ENCODE assay signal across 26 mouse cellular contexts in genomic region chr3:129557566-129557965, GRCm38 (mm10). TPM values are rescaled to one million over a fixed set of nuclear protein-coding genes. Genes with fewer than 3 reads are reported as not detected.
DNase-seq lines count a peak whose midpoint lies in the region; ATAC-seq and TF ChIP-seq lines count a peak whose summit lies in the region.
"Had no signal": no experiment of that assay in that cellular context is flagged by ENCODE, and none has a peak within 500 bp of the region (broad histone marks: within the 10 kb centered on the region; RNA-seq: fewer than 3 reads in every experiment).

No protein-coding gene starts in this region.

- H3K36me3 ChIP-seq in kidney, embryonic 16.5 days (ENCODE audit: insufficient read depth, low read length): peaks cover 5% of the 10 kb centered on the region; the same call in 1 of the 2 replicates
- H3K36me3 ChIP-seq in kidney, embryonic 14.5 days (ENCODE audit: control insufficient read depth, insufficient read depth, low read length): 0 out of 2 replicates have a peak, but pooled peaks cover 3% of the 10 kb centered on the region
- H3K36me3 ChIP-seq in E14TG2a.4 (ENCODE audit: insufficient read depth, low read length): peaks cover 95% of the 10 kb centered on the region
- no peaks in the 10 kb centered on the region for H3K36me3 ChIP-seq in stomach, embryonic 15.5 days
- H3K36me3 ChIP-seq: embryonic facial prominence, embryonic 15.5 days; hindbrain, embryonic 15.5 days; liver, embryonic 13.5 days; midbrain, embryonic 15.5 days had no signal

- no peak overlapping the region for H3K4me2 ChIP-seq in kidney, embryonic 16.5 days (replicated peaks; ENCODE audit: low read depth, low read length)
- H3K4me2 ChIP-seq in kidney, embryonic 14.5 days (replicated peaks; ENCODE audit: low read depth, low read length): no peak overlapping the region
- H3K4me2 ChIP-seq in stomach, embryonic 15.5 days: no peak overlapping the region
- H3K4me2 ChIP-seq: embryonic facial prominence, embryonic 15.5 days; forebrain, embryonic 12.5 days; heart, embryonic 13.5 days; hindbrain, embryonic 15.5 days; liver, embryonic 13.5 days; midbrain, embryonic 15.5 days had no signal

- peaks cover 31% of the 10 kb centered on the region for H3K4me1 ChIP-seq in kidney, embryonic 16.5 days (ENCODE audit: insufficient read depth, low read length)
- peaks cover 10% of the 10 kb centered on the region for H3K4me1 ChIP-seq in kidney, embryonic 14.5 days (ENCODE audit: control insufficient read depth, insufficient read depth, low read length)
- peaks cover 87% of the 10 kb centered on the region for H3K4me1 ChIP-seq in E14TG2a.4 (replicated peaks; ENCODE audit: low read depth, low read length)
- no peaks in the 10 kb centered on the region for H3K4me1 ChIP-seq in stomach, embryonic 15.5 days
- H3K4me1 ChIP-seq: forebrain, embryonic 12.5 days; hindbrain, embryonic 15.5 days; midbrain, embryonic 15.5 days had no signal

- H3K27me3 ChIP-seq in kidney, embryonic 16.5 days (ENCODE audit: insufficient read depth, low read length): no peaks in the 10 kb centered on the region
- H3K27me3 ChIP-seq in kidney, embryonic 14.5 days (ENCODE audit: control insufficient read depth, insufficient read depth, low read length): no peaks in the 10 kb centered on the region
- H3K27me3 ChIP-seq in E14TG2a.4 (ENCODE audit: insufficient read depth, low read length): no peaks in the 10 kb centered on the region
- H3K27me3 ChIP-seq in stomach, embryonic 15.5 days (replicated peaks): no peaks in the 10 kb centered on the region
- H3K27me3 ChIP-seq: CH12.LX; embryonic facial prominence, embryonic 15.5 days; forebrain, embryonic 12.5 days; heart, embryonic 13.5 days; hindbrain, embryonic 15.5 days; liver, embryonic 13.5 days; midbrain, embryonic 15.5 days had no signal

- no peak overlapping the region for H3K4me3 ChIP-seq in kidney, embryonic 16.5 days (ENCODE audit: low read length)
- H3K4me3 ChIP-seq in kidney, embryonic 14.5 days (ENCODE audit: low read length): no peak overlapping the region
- H3K4me3 ChIP-seq in E14TG2a.4 (replicated peaks; ENCODE audit: low read length): peak overlapping the region; percentile 58
- no peak overlapping the region for H3K4me3 ChIP-seq in stomach, embryonic 15.5 days (replicated peaks)
- H3K4me3 ChIP-seq: embryonic facial prominence, embryonic 10.5 days; embryonic facial prominence, embryonic 15.5 days; forebrain, embryonic 12.5 days; heart, adult 2 months; heart, embryonic 13.5 days; hindbrain, embryonic 15.5 days; layer of hippocampus, adult 2 months; liver, embryonic 13.5 days; midbrain, embryonic 15.5 days had no signal

- WGBS in kidney, embryonic 16.5 days: 74% methylated on average over 7 of the region's 7 CpGs
- WGBS in kidney, embryonic 14.5 days: 70% methylated on average over 7 of the region's 7 CpGs
- WGBS in stomach, embryonic 15.5 days: 72% methylated on average over 7 of the region's 7 CpGs

- H3K9me3 ChIP-seq in kidney, embryonic 16.5 days (ENCODE audit: low read length): no peaks in the 10 kb centered on the region
- H3K9me3 ChIP-seq in kidney, embryonic 14.5 days (ENCODE audit: control insufficient read depth, low read length): no peaks in the 10 kb centered on the region
- H3K9me3 ChIP-seq in E14TG2a.4 (ENCODE audit: low read length): no peaks in the 10 kb centered on the region
- H3K9me3 ChIP-seq in stomach, embryonic 15.5 days: no peaks in the 10 kb centered on the region
- H3K9me3 ChIP-seq: embryonic facial prominence, embryonic 10.5 days; embryonic facial prominence, embryonic 15.5 days; forebrain, embryonic 12.5 days; G1E; heart, embryonic 13.5 days; hindbrain, embryonic 15.5 days; liver, embryonic 13.5 days; midbrain, embryonic 15.5 days had no signal

- H3K9ac ChIP-seq in kidney, embryonic 16.5 days (replicated peaks; ENCODE audit: low read length): no peak overlapping the region
- no peak overlapping the region for H3K9ac ChIP-seq in kidney, embryonic 14.5 days (ENCODE audit: low read depth, low read length)
- no peak overlapping the region for H3K9ac ChIP-seq in stomach, embryonic 15.5 days
- H3K9ac ChIP-seq: embryonic facial prominence, embryonic 15.5 days; forebrain, embryonic 12.5 days; forebrain, postnatal 0 days; heart, embryonic 13.5 days; hindbrain, embryonic 15.5 days; liver, embryonic 13.5 days; midbrain, embryonic 15.5 days had no signal

- DNase-seq in CD4-positive helper T cell, adult 2 months (ENCODE audit: low read depth, low spot score): peak; percentile 51
- no peak for DNase-seq in adrenal gland, postnatal 25 days
- DNase-seq in embryo, embryonic 11 days: no peak
- no peak for DNase-seq in lung, postnatal 25 days (ENCODE audit: low spot score)
- DNase-seq: cerebellum, adult 2 months; cerebellum, postnatal 14 days; forebrain, postnatal 0 days; heart, adult 2 months; heart, postnatal 10 days; kidney, adult 18-20 months; liver, embryonic 13.5 days; lung, adult 2 months; lung, postnatal 10 days had no signal

- peak overlapping the region; percentile 75 for H3K27ac ChIP-seq in kidney, embryonic 16.5 days (ENCODE audit: low read length)
- H3K27ac ChIP-seq in kidney, embryonic 14.5 days (ENCODE audit: low read depth, low read length): no peak overlapping the region
- peak overlapping the region; percentile 3; the same call in 1 of the 2 replicates for H3K27ac ChIP-seq in stomach, embryonic 15.5 days
- H3K27ac ChIP-seq: embryonic facial prominence, embryonic 10.5 days; embryonic facial prominence, embryonic 15.5 days; forebrain, embryonic 12.5 days; heart, adult 2 months; heart, embryonic 13.5 days; hindbrain, embryonic 15.5 days; layer of hippocampus, adult 2 months; liver, embryonic 13.5 days; midbrain, embryonic 15.5 days had no signal

- no peak for ATAC-seq in kidney, embryonic 16.5 days (ENCODE audit: low FRiP score, low TSS enrichment)
- ATAC-seq in kidney, embryonic 14.5 days (ENCODE audit: low FRiP score, low TSS enrichment): no peak
- ATAC-seq in stomach, embryonic 15.5 days (ENCODE audit: insufficient read depth, low FRiP score, low read depth): no peak
- ATAC-seq: midbrain, embryonic 15.5 days had no signal

- no peak for TF ChIP-seq CTCF in E14TG2a.4 (conservative IDR thresholded peaks at IDR 0.05; ENCODE audit: low read length)

RNA-seq across cellular contexts. Expression of gene Elovl6, which starts 25.4 kb away (rescaled TPM):
- 40.5 and 54.9 TPM in 2 replicates for polyA plus RNA-seq in kidney, embryonic 16.5 days (2015; fragmentation: Nextera tagmentation; extraction: Ambion mirVana)
- 38.9 and 50.4 TPM in 2 replicates for polyA plus RNA-seq in kidney, embryonic 14.5 days (2014; fragmentation: Nextera tagmentation; extraction: Ambion mirVana)
- polyA plus RNA-seq in stomach, embryonic 15.5 days (2015; fragmentation: Nextera tagmentation; extraction: Ambion mirVana): 31.7 and 41.2 TPM in 2 replicates
- 46.0 and 73.5 TPM in 2 replicates for total RNA-seq in adrenal gland, postnatal 25 days (2021)
